Mouse (Mus musculus) mouse embryonic stem cell (cell line): Measurements from ENCODE around the gene Dll3.

Source experiments
- in situ Hi-C, 2 experiments: fragments of 300-500 bp; cut with MboI; formaldehyde crosslinking; loops; 1 replicate in 1 of 2; 3 replicates in 1 of 2; pipeline ENCODE4 v1.14.3; 2019 to 2020; ENCODE audit warnings: low sequenced_read_pairs in 2 of 2, low pct_unique_long_range_greater_than_20kb in 1 of 2, mixed read lengths in 1 of 2; ENCODE audit not compliant: unreplicated experiment in 1 of 2

Gene Dll3

DNA sequence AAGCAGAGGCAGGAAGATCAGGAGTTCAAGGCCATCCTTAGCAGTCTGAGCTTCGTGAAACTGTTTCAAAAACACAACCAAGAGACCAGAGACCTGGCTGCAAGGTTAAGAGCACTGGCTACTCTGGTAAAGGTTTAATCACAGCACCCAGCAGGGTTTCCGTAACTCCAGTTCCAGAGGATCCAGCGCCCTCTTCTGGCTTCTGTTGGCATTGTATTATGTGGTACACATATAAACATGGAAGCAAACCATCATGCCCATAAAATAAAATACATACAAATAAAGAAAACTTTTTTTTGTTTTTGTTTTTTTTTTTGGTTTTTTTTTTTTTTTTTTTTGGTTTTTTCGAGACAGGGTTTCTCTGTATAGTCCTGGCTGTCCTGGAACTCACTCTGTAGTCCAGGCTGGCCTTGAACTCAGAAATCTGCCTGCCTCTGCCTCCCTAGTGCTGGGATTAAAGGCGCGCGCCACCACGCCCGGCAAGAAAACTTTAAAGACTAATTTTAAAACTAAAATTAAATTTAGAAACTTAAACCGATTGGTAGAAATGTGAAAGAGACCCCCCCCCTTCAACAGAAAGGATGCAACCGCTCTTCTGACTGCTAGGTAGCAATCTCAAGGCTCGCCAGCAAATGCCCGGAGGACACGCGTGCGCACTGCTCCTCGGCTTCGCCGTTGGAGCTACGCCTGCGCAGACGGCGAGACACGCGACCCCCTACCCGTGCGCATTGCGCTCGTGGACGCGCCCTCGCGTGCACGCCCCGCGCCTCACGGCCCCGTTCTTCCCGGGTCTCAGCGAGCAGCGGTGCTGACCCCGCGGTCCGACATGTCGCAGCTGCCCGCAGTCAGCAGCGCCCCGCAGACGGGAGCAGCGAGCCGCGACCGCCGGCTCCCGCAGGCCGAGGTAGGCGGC is 34.7 kb downstream of the Dll3 start, which contains the start of gene Eid2:
Eid2 (plus strand) TSS at position 753 of the 913 bp plus-strand sequence.
- in situ Hi-C loops: loop anchor here in 1 of 2 experiments (25.0 kb wide), 1 partner anchor 205 kb away; the partner anchor contains the start of genes Fcgbp and Psmc4

DNA sequence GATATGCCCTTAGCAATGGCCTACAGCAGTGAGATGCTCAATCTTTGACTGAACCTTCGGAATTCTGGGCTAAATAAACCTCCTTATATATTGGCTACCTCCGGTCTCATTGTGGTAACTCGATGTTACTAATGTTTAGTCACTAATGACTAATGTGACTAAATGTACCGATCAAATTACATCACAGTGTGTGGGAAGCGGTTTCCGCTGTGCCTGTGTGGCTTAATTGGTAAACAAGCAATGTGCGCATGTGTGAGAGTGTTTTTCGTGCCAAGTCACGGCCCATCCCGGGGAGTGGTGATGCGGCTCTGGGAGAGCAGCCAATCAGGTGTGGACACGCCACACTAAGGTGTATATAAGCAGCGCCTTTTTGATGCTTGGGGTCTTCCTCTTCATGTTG is 36.6 kb downstream of the Dll3 start:
- in situ Hi-C loops: loop anchor here in 1 of 2 experiments (25.0 kb wide), 1 partner anchor 203 kb away; the partner anchor contains the start of genes Fcgbp and Psmc4

DNA sequence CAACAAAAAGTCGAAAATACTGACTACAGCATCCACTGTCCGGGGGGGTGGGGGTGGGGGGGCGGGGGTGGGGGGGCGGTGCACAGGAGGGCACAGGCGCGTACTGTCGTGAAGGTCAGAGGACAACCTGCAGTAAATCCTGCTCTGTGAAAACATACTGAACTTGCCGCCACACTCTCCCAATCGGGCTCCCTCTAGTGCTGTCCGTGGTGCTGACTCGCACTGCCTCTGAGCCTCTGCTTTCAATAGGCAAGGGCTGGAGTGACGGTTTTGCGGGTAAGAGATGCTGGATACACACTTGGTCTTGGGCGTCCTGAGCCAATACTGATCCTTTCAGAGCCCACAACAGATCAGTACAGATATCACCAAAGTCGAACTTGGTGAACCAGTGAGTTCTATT is 38.3 kb downstream of the Dll3 start:
- in situ Hi-C loops: loop anchor here in 1 of 2 experiments (25.0 kb wide), 1 partner anchor 201 kb away; the partner anchor contains the start of genes Fcgbp and Psmc4

DNA sequence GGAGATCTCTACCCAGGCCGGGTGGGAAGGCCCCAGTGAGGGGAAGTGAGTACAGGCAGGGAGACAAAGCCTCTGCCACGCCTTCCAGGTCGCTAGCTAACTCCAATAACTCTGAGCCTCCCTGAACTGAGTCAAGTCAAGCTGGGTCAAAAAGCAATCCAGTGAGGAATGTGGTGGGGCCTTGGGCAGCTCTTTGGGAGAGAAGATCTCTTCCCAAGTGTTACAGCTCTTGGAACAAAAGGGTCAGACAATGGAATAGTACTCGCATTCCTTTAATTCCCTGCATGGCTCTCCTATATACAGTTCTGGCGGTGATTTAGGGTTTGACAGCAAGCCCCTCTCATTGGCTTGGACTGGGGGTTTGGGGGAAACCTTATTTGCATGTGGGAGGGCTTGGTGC is 39.2 kb downstream of the Dll3 start:
- in situ Hi-C loops: loop anchor here in 1 of 2 experiments (25.0 kb wide), 1 partner anchor 201 kb away; the partner anchor contains the start of genes Fcgbp and Psmc4

DNA sequence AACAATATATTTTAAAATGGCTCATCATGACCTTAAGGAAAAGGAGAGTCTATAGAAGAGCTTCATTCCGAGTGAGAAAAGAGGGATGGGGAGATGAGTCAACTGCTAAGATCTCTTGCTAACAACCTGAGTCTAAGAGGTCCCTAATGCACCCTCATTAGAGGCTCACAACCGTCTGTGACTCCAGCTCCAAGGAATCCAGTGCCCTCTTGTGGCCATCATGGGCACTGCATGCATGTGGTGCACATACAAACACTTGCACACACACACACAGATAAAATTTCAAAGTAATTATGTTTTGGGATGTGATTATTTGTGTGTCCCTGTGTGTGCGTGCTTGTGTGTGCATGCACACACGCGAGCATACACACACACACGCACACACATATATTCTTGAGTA is 46.6 kb downstream of the Dll3 start:
- in situ Hi-C loops: loop anchor here in 1 of 2 experiments (25.0 kb wide), 1 partner anchor 193 kb away; the partner anchor contains the start of genes Fcgbp and Psmc4

DNA sequence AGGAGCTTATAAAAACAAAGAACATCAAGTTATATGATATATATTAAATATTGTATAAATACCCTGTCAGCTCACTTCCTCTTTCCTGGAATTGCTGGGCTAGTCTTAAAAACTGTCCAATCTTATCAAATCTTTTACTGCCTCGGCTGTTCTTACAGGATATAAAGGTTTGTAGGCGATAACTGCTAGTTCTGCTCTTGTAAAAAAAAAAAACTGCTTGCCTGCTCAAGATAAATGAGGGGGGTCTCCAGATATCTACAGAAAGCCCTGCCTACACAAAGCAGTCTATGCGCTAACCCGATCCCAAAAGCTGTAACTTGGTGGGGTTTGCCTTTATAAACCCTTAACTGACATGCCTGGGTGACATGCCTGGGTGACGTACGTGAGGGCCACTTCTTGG is 47.4 kb downstream of the Dll3 start:
- in situ Hi-C loops: loop anchor here in 1 of 2 experiments (25.0 kb wide), 1 partner anchor 192 kb away; the partner anchor contains the start of genes Fcgbp and Psmc4

DNA sequence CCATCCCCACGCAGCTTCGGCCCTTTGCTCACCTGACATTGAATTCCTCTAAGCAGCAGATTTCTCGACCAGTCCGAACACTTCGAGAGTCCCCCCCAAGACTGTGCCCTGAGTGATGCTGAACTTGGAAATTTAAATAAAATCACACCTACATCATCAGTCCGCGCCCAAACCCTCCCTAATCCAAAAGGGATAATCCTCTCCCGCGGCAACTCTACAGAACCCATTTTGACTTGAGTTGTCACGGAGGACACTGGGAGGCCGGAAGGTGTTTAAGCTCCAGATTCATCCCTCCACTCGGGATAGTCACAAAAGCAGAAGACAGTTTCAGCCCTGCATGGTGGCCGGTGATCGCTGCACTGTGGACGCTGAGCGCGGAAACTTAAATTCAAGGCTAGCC is 50.1 kb downstream of the Dll3 start:
- in situ Hi-C loops: loop anchor here in 1 of 2 experiments (25.0 kb wide), 1 partner anchor 190 kb away; the partner anchor contains the start of genes Fcgbp and Psmc4

DNA sequence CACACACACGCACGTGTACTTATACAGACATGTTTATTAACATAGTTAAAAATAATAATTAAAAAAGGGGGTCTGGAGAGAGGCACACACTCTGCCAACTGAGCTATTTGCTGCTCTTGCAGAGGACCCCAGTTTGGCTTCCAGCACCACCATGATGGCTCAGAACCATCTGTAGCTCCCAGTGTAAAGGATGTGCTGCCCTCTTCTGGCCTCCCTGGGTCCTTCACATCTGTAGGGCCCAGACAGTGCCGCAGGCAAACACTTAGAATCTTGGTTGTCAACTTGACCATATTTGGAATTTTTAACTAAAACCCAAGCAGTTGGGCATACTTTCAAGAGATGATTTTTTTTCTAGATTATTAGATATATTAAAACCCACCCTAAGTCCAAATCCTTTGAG is 53.1 kb downstream of the Dll3 start:
- in situ Hi-C loops: loop anchor here in 1 of 2 experiments (25.0 kb wide), 1 partner anchor 337 kb away; no protein-coding TSS in a partner anchor

DNA sequence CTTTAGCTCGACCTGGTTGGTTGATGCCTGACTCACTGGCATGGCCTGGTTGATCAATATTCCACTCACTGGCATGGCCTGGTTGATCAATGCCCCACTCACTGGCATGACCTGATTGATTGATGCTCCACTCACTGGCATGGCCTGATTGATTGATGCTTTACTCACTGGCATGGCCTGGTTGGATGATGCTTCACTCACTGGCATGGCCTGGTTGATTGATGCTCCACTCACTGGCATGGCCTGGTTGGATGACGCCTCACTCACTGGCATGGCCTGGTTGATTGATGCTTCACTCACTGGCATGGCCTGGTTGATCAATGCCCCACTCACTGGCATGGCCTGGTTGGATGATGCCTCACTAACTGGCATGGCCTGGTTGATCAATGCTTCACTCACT is 58.1 kb downstream of the Dll3 start:
- in situ Hi-C loops: loop anchor here in 1 of 2 experiments (25.0 kb wide), 1 partner anchor 332 kb away; no protein-coding TSS in a partner anchor
